Mouse (Mus musculus) brain, embryonic 14.5 days (tissue): ENCODE measurements around the gene Edem3.

Source experiments
- CTCF ChIP-seq: fragments of 200-500 bp; IDR thresholded peaks from 2 replicates; pipeline ENCODE4 v1.5.1; 2012; ENCODE audit warnings: inconsistent platforms, mild to moderate bottlenecking, moderate library complexity, borderline replicate concordance; ENCODE audit not compliant: insufficient read depth, insufficient read length; ENCODE audit errors: extremely low read depth
- POLR2A ChIP-seq: fragments of 200-500 bp; IDR thresholded peaks from 2 replicates; pipeline ENCODE4 v1.6.1; 2012; ENCODE audit warnings: mild to moderate bottlenecking, inconsistent platforms, borderline replicate concordance; ENCODE audit not compliant: poor library complexity, insufficient read depth, insufficient read length, severe bottlenecking; ENCODE audit errors: extremely low read depth

- TF ChIP-seq CTCF (no peak), POLR2A (no peak)
Observed at GRCm38 (mm10) chr1:151783403-151783802, 28.2 kb downstream of the Edem3 start.
